Mouse (Mus musculus): ENCODE data around the gene Dnajc8.

DNA sequence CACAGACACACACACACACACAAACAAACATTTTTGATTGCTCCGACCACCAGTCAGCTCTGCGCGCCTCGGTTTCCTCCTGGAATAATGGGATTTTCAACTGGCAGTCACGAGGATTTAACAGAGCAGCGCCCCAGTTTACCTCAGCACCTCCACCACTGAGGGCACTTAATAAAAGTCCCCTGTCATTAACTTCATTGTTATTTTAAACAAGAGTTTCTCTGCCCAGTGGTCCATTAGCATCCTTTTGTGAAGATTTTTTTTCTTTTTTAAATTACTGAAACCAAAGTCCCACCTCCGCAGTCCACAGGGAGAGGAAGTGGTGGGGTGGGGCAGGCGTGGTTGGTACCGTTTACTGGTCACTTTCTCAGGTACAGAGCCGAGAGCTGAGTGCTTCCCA lies 29.6 kb upstream of the Dnajc8 start:
- no peak for TF ChIP-seq GATA1 (IDR thresholded peaks at IDR 0.05; ENCODE audit: borderline replicate concordance, low read length)
- TF ChIP-seq FLI1 (IDR thresholded peaks at IDR 0.05; ENCODE audit: low read length) = no peak

Data from megakaryocyte, embryonic 14.5 days (primary cell).